Mouse (Mus musculus) testis, adult 2 months (tissue): ENCODE data around the gene Pcare.

Experiments
- CTCF ChIP-seq: fragments of 200-500 bp; IDR thresholded peaks from 2 replicates; pipeline ENCODE4 v1.5.1; 2012; ENCODE audit warnings: low read depth, mild to moderate bottlenecking, inconsistent platforms, low read length, moderate library complexity; ENCODE audit not compliant: control insufficient read depth, insufficient read depth, insufficient replicate concordance
- POLR2A ChIP-seq: fragments of 200-500 bp; IDR thresholded peaks from 2 replicates; pipeline ENCODE4 v1.6.1; 2012; ENCODE audit warnings: low read depth, mild to moderate bottlenecking, inconsistent platforms, low read length, moderate library complexity; ENCODE audit not compliant: control insufficient read depth

- no peak for TF ChIP-seq CTCF
- no peak for TF ChIP-seq POLR2A
These were observed 16.3 kb downstream of the Pcare start for GRCm38 (mm10) chr17:71736442-71736841.
